Mouse (Mus musculus) hindbrain, embryonic 10.5 days (tissue): ENCODE results near the gene Glb1. TPM values are rescaled to one million over a fixed set of nuclear protein-coding genes. Genes with fewer than 3 reads are reported as not detected.

Experiments
- DNase-seq: peaks from one replicate; pipeline ENCODE4 v3.0.0-alpha.2; 2017; ENCODE audit warnings: low spot score
- H3K27ac ChIP-seq: fragments of 300-500 bp; sonication (generic); 2 replicates; pipeline ENCODE4 v1.5.1; 2016; ENCODE audit warnings: mild to moderate bottlenecking, moderate library complexity
- H3K27me3 ChIP-seq: fragments of 300-500 bp; sonication (generic); 2 replicates; pipeline ENCODE4 v1.6.1; 2016; ENCODE audit warnings: mild to moderate bottlenecking; ENCODE audit not compliant: poor library complexity, insufficient read depth, severe bottlenecking
- H3K36me3 ChIP-seq: fragments of 300-500 bp; sonication (generic); 2 replicates; pipeline ENCODE4 v1.6.1; 2016; ENCODE audit warnings: mild to moderate bottlenecking, moderate library complexity
- H3K4me1 ChIP-seq: fragments of 300-500 bp; sonication (generic); replicated peaks from 2 replicates; pipeline ENCODE4 v1.6.1; 2016; ENCODE audit warnings: mild to moderate bottlenecking
- H3K4me3 ChIP-seq: fragments of 300-500 bp; sonication (generic); 2 replicates; pipeline ENCODE4 v1.5.1; 2016; ENCODE audit warnings: mild to moderate bottlenecking, moderate library complexity
- H3K9me3 ChIP-seq: fragments of 300-500 bp; sonication (generic); 2 replicates; pipeline ENCODE4 v1.6.1; 2016; ENCODE audit warnings: mild to moderate bottlenecking, moderate library complexity
- WGBS: fragments of 180-500 bp; shearing (Covaris S2); methylation state at CpG from one replicate; pipeline ENCODE4 v1.1.7; 2016; 5-methylcytosine and 5-hydroxymethylcytosine counted together
- polyA plus RNA-seq: library from polyadenylated mRNA; unstranded; fragments of >200 nt; fragmentation: Nextera tagmentation; extraction: Ambion mirVana; gene quantifications from 2 replicates; pipeline ENCODE4 v1.2.1, GENCODE M21; 2016

The Glb1 gene
- polyA plus RNA-seq, 1 experiment from 2014 or later: 23.1 TPM

DNA sequence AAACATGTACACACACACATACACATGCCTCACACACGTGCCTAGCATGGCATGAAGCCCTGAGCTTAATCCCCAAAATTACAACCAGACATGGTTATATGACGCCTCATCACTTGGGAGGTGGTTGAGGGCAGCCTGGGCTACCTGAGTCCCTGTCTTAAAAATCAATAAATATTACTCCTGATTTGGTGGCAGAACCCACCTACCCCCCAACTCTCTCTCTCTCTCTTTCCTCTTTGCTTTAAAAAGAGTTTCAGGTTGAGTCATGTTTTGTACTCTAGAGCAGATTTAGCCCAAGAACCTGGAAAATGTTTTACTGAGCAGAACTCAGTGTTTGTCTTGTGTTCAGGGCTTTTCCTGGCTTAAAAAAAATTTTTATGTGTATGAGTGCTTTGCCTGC lies 54.5 kb downstream of the Glb1 start:
- 89% methylated on average over 2 of the region's 2 CpGs for WGBS
- Histone ChIP-seq H3K4me1 (0 out of 2 replicates have a peak, but pooled peaks cover 3% of the 10 kb centered on the region), H3K9me3 (no peaks in the 10 kb centered on the region), H3K4me3 (no peak overlapping the region), H3K36me3 (peaks cover 28% of the 10 kb centered on the region), H3K27me3 (no peaks in the 10 kb centered on the region), H3K27ac (no peak overlapping the region)
- no peak for DNase-seq

DNA sequence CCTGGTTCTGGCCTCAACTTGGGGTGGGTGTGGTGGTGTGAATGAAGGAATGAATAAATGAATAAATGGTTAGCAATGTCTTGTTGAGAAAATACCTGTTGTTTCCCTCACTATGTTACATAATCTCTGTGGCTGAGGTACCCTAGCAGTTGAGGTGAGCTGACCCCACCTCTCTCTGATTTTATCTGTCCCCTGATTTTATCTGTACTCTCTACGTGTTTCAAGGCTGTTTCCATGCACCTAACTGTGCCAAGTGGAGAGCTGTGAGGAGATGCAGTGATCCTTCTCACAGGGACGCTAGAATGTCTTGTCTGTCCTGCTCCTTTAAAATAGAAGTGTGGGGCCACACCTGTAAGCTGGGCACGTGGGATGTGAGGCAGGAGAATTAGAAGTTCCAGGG lies 57.6 kb downstream of the Glb1 start:
- H3K27ac ChIP-seq: no peak overlapping the region
- H3K36me3 ChIP-seq: peaks cover 38% of the 10 kb centered on the region
- WGBS: 86% methylated on average over 3 of the region's 3 CpGs
- no peak for DNase-seq
- H3K27me3 ChIP-seq: no peaks in the 10 kb centered on the region
- H3K9me3 ChIP-seq: no peaks in the 10 kb centered on the region
- H3K4me3 ChIP-seq: no peak overlapping the region
- H3K4me1 ChIP-seq: 0 out of 2 replicates have a peak, but pooled peaks cover 3% of the 10 kb centered on the region

DNA sequence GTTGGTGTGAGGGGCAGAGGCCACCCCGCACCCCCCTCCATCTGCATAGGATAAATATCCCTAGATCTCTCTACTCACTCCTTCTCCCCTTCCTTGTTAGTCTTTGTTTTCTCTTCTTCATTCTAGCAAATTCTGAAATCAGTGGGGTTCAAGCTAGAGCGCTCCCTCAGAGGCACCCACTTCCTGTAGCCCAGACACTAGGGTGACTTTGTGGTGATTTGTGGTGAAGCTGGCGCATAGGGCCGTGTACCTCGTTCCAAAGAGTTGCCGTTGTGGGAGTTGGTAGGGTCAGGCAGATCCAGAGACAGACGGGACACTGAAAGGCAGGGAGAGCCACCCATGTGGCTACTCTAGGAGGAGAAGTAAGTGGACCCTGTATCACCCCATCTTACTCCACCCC lies 61.7 kb downstream of the Glb1 start:
- Histone ChIP-seq H3K4me3 (no peak overlapping the region), H3K27me3 (no peaks in the 10 kb centered on the region), H3K27ac (no peak overlapping the region), H3K36me3 (peaks cover 41% of the 10 kb centered on the region), H3K9me3 (no peaks in the 10 kb centered on the region), H3K4me1 (peaks cover 11% of the 10 kb centered on the region)
- DNase-seq: no peak
- WGBS: 95% methylated on average over 7 of the region's 7 CpGs

DNA sequence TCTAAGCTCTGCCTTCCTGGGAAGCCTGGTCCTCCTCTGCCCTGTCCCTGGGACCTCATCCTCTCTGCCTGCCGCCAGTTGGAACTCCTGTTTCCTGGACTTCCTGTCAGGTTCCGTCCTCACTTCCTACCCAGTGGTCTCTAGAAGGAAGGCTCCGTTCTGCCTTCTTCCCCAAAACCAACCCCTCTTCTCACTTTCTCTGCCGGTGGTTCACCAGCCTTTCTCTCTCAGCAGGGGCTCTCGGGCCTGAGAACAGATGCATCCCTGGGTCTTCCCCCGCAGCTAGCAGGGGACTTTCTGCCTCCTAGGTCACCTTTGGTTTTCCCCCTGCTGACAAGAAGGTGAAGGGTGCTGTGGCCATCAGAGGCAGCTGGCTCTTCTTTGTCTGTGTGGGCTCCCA lies 64.6 kb downstream of the Glb1 start:
- Histone ChIP-seq H3K9me3 (no peaks in the 10 kb centered on the region), H3K4me3 (no peak overlapping the region), H3K4me1 (peaks cover 11% of the 10 kb centered on the region), H3K27ac (no peak overlapping the region), H3K36me3 (peaks cover 38% of the 10 kb centered on the region), H3K27me3 (no peaks in the 10 kb centered on the region)
- DNase-seq: no peak
- 78% methylated on average over 6 of the region's 6 CpGs for WGBS

DNA sequence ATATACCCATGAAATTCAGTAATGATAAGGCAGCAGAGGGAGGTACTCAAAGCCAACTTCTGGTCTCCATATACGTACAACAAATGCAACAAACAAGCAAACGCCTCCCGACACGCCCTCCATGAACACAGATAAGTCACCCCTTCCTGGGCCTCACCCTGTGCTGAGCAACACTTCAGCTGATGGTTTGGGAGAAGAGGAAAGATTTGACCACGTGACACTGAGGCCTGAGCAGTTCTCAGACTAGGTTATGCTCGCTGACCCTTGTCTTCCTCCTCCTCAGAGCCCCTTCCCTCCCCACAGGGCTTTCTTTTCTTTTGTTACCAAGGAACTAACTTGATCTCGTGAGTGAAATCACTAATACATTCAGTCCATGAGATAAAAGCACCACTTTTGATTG lies 66.0 kb downstream of the Glb1 start:
- H3K4me3 ChIP-seq: no peak overlapping the region
- peak overlapping the region; percentile 54; the same call in 1 of the 2 replicates for H3K27ac ChIP-seq
- WGBS: 60% methylated on average over 7 of the region's 7 CpGs
- no peaks in the 10 kb centered on the region for H3K9me3 ChIP-seq
- peaks cover 30% of the 10 kb centered on the region for H3K36me3 ChIP-seq
- no peak for DNase-seq
- H3K4me1 ChIP-seq: peaks cover 11% of the 10 kb centered on the region
- no peaks in the 10 kb centered on the region for H3K27me3 ChIP-seq

DNA sequence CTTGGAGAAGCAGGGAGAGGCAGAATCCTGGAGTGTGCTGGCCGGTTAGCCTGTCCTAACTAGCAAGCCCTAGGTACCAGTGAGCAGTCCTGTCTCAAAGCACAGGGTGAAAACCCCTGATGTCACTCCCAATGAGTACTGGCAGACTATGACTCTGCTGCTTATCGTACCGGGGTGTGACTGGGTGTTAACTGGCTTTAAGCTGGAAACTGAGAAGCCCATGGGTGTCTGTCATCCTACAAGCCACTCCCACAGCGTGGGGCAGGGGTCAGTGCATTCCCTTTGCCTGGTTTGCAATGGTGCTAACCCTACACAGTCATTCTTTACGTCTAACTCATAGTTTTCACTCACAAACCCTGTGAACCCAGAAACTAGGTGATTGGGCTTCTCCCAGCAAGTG lies 67.3 kb downstream of the Glb1 start:
- Histone ChIP-seq H3K4me1 (peaks cover 11% of the 10 kb centered on the region), H3K27ac (no peak overlapping the region), H3K36me3 (peaks cover 28% of the 10 kb centered on the region), H3K4me3 (no peak overlapping the region), H3K27me3 (no peaks in the 10 kb centered on the region), H3K9me3 (no peaks in the 10 kb centered on the region)
- no peak for DNase-seq
- 85% methylated on average over 5 of the region's 5 CpGs for WGBS

DNA sequence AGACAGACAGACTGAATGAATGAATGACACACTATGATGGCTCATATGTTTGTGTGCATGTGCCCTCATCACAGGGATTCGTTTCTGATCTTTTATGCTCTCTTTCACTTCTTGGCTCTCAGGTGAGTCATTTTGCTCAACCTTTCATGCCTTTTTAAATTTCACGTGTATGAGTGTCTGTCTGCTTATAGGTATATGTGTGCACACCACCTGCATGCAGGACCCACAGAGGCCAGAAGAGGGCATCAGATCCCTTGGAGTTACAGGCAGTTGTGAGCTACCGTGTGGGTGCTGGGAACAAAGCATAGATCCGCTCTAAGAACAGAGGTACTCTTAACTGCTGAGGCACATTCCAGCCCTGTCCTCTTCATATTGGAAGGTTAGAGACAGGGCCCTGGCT lies 67.8 kb downstream of the Glb1 start:
- no peaks in the 10 kb centered on the region for H3K9me3 ChIP-seq
- 93% methylated on average over 4 of the region's 4 CpGs for WGBS
- no peaks in the 10 kb centered on the region for H3K27me3 ChIP-seq

DNA sequence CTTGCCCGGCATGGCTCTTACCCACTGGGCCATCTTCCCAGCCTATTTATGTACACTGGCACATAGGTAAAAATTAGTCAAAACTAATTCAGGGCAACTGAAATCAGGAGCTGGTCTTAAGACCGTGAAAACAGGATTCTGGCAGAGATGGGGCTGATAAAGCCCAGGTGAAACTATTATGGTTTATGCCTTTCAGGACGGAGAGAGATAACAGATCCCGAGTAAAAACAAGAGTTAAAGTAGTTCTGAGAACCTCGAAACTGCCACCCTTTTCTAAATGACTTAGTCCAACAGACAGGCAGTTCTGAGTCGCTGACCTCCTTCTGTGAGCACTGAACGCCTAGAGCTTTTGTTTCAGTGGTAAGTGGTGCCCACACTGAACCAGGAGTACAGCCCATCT lies 71.0 kb downstream of the Glb1 start:
- Histone ChIP-seq H3K36me3 (peaks cover 13% of the 10 kb centered on the region; the same call in 1 of the 2 replicates), H3K27ac (no peak overlapping the region), H3K9me3 (no peaks in the 10 kb centered on the region), H3K4me1 (peaks cover 6% of the 10 kb centered on the region), H3K4me3 (no peak overlapping the region), H3K27me3 (no peaks in the 10 kb centered on the region)
- DNase-seq: no peak
- WGBS: 85% methylated on average over 7 of the region's 7 CpGs

More for the DNA sequence above, 67.8 kb downstream of the Glb1 start:
- Histone ChIP-seq H3K36me3 (peaks cover 27% of the 10 kb centered on the region), H3K27ac (no peak overlapping the region), H3K4me1 (peaks cover 11% of the 10 kb centered on the region), H3K4me3 (no peak overlapping the region)
- DNase-seq: no peak

DNA sequence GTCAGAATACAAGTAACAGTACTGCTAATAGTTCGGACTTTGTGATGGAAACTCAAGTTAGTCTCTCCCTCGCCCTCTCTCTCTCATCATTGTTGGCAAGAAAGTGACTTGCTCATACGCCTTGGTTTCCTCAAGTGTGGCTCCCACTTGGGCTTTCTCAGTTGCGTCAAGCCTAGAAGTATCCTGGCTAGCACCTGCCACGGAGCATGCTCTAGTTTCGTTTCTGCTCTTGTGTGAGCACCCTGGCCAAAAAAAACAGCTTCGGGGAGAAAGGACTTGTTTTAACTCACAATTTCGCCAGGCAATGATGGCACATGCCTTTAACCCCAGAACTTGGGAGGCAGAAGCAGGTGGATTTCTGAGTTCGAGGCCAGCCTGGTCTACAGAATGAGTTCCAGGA lies 76.1 kb downstream of the Glb1 start:
- no peak overlapping the region for H3K4me3 ChIP-seq
- 0 out of 2 replicates have a peak, but pooled peaks cover 5% of the 10 kb centered on the region for H3K36me3 ChIP-seq
- no peaks in the 10 kb centered on the region for H3K4me1 ChIP-seq
- no peaks in the 10 kb centered on the region for H3K27me3 ChIP-seq
- WGBS: 90% methylated on average over 9 of the region's 9 CpGs
- no peak for DNase-seq
- H3K9me3 ChIP-seq: no peaks in the 10 kb centered on the region
- no peak overlapping the region for H3K27ac ChIP-seq

DNA sequence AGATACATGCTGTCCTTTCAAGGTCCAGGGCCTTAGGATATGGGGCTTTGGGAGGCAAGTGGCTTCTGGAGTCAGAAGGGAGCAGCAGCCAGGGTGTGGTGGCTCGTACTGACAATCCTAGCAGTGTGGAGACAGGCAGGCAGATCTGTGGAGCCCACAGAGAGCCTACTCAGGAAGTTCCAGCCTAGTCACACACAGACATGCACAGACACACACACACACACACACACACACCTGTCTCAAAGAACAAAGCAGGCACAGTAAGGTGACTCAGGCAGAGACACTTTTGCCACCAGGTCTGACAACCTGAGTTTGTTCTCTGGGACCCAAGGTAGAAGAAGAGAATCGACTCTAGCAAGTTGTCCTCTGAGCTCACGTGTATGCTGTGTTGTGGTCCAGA lies 80.1 kb downstream of the Glb1 start:
- 77% methylated on average over 3 of the region's 3 CpGs for WGBS
- Histone ChIP-seq H3K27ac (no peak overlapping the region), H3K36me3 (no peaks in the 10 kb centered on the region), H3K4me1 (no peaks in the 10 kb centered on the region), H3K27me3 (no peaks in the 10 kb centered on the region), H3K4me3 (no peak overlapping the region), H3K9me3 (no peaks in the 10 kb centered on the region)
- no peak for DNase-seq

DNA sequence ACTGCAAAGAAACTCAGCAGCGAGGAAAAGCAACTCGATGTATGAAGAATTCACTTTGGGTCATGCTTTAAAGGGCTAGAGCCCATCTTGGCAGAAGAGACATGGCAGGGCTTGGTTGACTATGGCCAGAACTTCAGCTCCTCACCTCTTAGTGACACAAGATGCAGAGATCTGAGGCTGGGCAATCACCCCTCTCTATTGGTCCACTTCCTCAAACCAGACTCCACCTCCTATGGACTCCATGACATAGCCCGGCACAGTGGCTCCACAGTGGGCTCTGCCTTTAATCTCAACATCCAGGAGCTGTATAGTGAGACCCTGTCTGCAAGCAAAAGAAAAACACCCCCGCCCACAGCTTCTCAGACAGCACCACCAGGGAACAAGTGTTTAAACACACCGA lies 83.9 kb downstream of the Glb1 start:
- Histone ChIP-seq H3K27ac (no peak overlapping the region), H3K4me1 (no peaks in the 10 kb centered on the region), H3K27me3 (no peaks in the 10 kb centered on the region), H3K36me3 (no peaks in the 10 kb centered on the region), H3K4me3 (no peak overlapping the region), H3K9me3 (no peaks in the 10 kb centered on the region)
- WGBS: 82% methylated on average over 5 of the region's 5 CpGs
- DNase-seq: no peak

DNA sequence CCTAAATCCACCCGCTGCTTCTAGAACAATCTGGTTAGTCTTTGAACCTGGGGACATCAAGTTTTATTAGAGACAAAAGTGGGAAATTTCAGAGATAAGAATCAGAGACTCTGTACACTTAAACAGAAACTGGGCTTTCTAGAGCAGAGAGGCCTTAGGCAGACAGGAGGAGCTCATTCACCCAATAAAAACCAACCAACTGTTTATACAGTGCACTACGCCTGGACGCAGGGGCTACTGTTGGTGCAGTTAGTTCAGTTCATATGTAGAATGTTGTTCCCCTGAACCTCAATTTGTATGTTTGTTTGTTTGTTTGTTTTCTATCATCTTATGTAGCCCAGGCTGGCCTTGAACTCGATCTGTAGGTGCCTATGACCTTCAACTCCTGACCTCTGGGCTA lies 85.9 kb downstream of the Glb1 start:
- H3K36me3 ChIP-seq: no peaks in the 10 kb centered on the region
- no peaks in the 10 kb centered on the region for H3K9me3 ChIP-seq
- no peak overlapping the region for H3K27ac ChIP-seq
- no peaks in the 10 kb centered on the region for H3K4me1 ChIP-seq
- no peak for DNase-seq
- H3K4me3 ChIP-seq: no peak overlapping the region
- 86% methylated on average over 4 of the region's 4 CpGs for WGBS
- H3K27me3 ChIP-seq: no peaks in the 10 kb centered on the region

DNA sequence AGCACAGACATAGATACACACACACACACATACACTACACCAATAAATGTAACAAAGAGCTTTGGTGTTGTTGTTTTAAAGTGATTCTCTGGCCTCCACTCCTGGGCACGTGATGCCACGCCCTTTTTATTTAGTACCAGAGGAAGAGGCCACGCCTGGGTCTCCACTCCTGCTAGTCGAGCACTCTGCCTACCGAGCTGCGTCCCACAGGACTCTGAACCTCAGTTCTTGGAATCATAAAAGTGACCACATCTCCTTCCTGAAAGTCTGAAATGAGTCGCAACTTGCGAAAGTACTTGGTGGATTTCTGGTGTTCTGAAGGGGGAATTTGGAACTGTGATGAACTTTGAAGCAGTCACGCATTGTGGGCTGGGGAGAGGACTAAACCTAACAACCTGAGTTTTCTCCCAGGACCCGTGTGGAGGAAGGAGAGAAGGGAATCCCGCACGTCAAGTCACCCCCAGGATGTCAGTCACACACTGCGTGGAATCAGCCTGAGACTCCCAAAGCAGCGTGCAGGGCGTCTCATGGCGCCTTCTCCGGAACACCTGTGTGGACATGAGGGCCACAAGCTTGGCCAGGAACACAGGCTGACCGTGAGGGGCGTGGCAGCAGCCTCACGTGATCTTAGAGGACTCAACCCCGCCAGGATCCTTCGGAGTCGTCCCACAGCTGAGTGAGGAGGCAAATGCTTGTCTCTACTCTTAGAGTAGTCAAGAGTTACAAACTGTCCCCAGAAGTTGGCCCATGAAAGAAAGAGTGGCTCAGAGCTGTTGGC lies 86.8 kb downstream of the Glb1 start:
- Histone ChIP-seq H3K9me3 (no peaks in the 10 kb centered on the region), H3K36me3 (no peaks in the 10 kb centered on the region), H3K4me1 (no peaks in the 10 kb centered on the region), H3K27me3 (no peaks in the 10 kb centered on the region), H3K4me3 (no peak overlapping the region), H3K27ac (no peak overlapping the region)
- DNase-seq: no peak
- WGBS: 85% methylated on average over 23 of the region's 23 CpGs

DNA sequence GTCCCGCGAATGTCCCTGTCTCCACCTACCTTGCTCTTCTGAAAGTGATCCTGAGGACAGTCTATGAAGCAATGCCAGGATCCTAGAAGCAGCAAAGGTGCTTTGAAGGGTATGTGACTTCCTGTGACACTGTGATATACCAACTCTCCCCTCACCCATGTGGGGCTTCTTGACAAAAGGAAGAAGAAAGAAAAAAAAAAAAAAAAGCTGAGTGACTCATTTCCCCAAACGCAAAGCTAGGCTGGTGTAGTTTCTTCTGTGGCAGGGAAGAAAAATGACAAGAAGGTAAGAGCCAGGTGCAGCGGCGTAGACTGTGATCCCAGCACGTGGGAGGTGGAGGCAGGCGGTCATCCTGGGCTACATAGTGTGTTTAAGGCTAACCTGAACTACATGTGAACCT lies 95.6 kb downstream of the Glb1 start:
- Histone ChIP-seq H3K27ac (no peak overlapping the region), H3K4me1 (peaks cover 4% of the 10 kb centered on the region), H3K36me3 (0 out of 2 replicates have a peak, but pooled peaks cover 3% of the 10 kb centered on the region), H3K9me3 (no peaks in the 10 kb centered on the region), H3K27me3 (no peaks in the 10 kb centered on the region), H3K4me3 (no peak overlapping the region)
- no peak for DNase-seq
- WGBS: 88% methylated on average over 7 of the region's 7 CpGs
